Mouse (Mus musculus) liver, postnatal 0 days (tissue): Measurements from ENCODE around the gene B4galt3.
A peak's percentile ranks its signal among the peaks of the same experiment; 100 is the strongest.

Experiments
- CTCF ChIP-seq: sonication (generic); IDR thresholded peaks from 2 replicates; pipeline ENCODE4 v1.5.1; 2016; ENCODE audit warnings: antibody characterized with exemption, low read depth
- EP300 ChIP-seq: IDR thresholded peaks from 2 replicates; pipeline ENCODE4 v1.6.1; 2016; ENCODE audit warnings: antibody characterized with exemption, low read depth, mild to moderate bottlenecking

DNA sequence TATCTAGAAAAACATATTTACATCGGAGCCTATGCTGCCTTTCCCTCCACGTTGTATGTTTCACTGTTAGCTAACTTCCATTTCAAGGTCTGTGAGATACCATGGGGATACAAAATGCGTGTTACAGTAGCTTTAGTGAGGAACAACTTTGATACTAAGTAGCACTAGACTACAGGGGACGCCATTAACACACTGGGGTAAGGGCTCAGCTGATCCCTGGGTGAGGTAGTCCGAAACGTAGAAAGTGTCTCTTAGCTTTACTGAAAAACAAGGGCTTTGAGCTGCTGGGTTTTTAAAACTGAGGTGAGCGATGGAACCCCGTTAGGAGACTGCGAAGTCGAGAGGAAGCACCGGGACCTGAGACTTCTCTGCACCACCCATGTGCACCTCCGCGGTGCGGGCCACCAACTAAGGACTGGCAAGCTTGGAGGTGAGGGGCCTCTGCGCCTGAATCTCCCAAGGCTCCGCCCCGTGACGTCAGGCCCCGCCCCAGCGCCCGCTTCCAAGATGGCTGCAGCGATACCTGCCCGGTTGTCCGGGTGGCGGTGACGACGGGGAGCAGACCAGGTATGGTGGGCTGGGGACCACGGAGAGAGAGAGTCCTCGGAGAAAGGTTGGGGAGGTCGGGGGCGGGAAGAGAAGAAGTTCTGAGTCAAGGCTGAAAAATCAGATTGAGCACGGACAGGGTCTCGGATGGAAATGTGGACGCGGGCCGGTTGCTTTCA is at the start of gene B4galt3:
- TF ChIP-seq CTCF (0 out of 2 replicates have a peak, but pooled peaks have one; percentile 10), EP300 (no peak)
